Mouse (Mus musculus) embryonic facial prominence, embryonic 11.5 days (tissue): ENCODE results near the gene Taf4. TPM values are rescaled to one million over a fixed set of nuclear protein-coding genes. Genes with fewer than 3 reads are reported as not detected.

ENCODE experiments used
- ATAC-seq: fragments of 200-750 bp; cut with Nextera tagmentation; replicated peaks from 2 replicates; pipeline ENCODE4 v1.8.0; 2017; ENCODE audit warnings: low read depth; ENCODE audit not compliant: insufficient number of reproducible peaks, low FRiP score, low TSS enrichment
- DNase-seq: peaks from one replicate; pipeline ENCODE4 v3.0.0-alpha.2; 2015; ENCODE audit warnings: low spot score
- H3K27ac ChIP-seq: fragments of 300-500 bp; sonication (generic); replicated peaks from 2 replicates; pipeline ENCODE4 v1.5.1; 2014; ENCODE audit warnings: mild to moderate bottlenecking, low read depth, low read length, control low read depth
- H3K27me3 ChIP-seq: fragments of 300-500 bp; sonication (generic); 2 replicates; pipeline ENCODE4 v1.6.1; 2014; ENCODE audit warnings: mild to moderate bottlenecking, low read length, moderate library complexity, mixed read lengths; ENCODE audit not compliant: control insufficient read depth, insufficient read depth
- H3K36me3 ChIP-seq: fragments of 300-500 bp; sonication (generic); replicated peaks from 2 replicates; pipeline ENCODE4 v1.6.1; 2014; ENCODE audit warnings: low read depth, mild to moderate bottlenecking, low read length, moderate library complexity, mixed read lengths; ENCODE audit not compliant: control insufficient read depth, insufficient read depth
- H3K4me1 ChIP-seq: fragments of 300-500 bp; sonication (generic); 2 replicates; pipeline ENCODE4 v1.6.1; 2014; ENCODE audit warnings: low read length, mixed read lengths; ENCODE audit not compliant: control insufficient read depth, insufficient read depth
- H3K4me2 ChIP-seq: fragments of 300-500 bp; sonication (generic); 2 replicates; pipeline ENCODE4 v1.6.1; 2014; ENCODE audit warnings: low read depth, mild to moderate bottlenecking, control low read depth, low read length, moderate library complexity
- H3K4me3 ChIP-seq: fragments of 300-500 bp; sonication (generic); 2 replicates; pipeline ENCODE4 v1.5.1; 2014; ENCODE audit warnings: low read depth, low read length, control low read depth
- H3K9ac ChIP-seq: fragments of 300-500 bp; sonication (generic); replicated peaks from 2 replicates; pipeline ENCODE4 v1.6.1; 2014; ENCODE audit warnings: mild to moderate bottlenecking, control low read depth, low read length
- H3K9me3 ChIP-seq: fragments of 300-500 bp; sonication (generic); replicated peaks from 2 replicates; pipeline ENCODE4 v1.6.1; 2016; ENCODE audit warnings: mild to moderate bottlenecking, low read length, inconsistent platforms, mixed read lengths; ENCODE audit not compliant: control insufficient read depth
- WGBS: fragments of 180-500 bp; shearing (Covaris S2); extraction: QIAGEN DNeasy Blood & Tissue Kit; methylation state at CpG from one replicate; pipeline ENCODE4 v1.1.7; 2014; 5-methylcytosine and 5-hydroxymethylcytosine counted together
- polyA plus RNA-seq: library from polyadenylated mRNA; unstranded; fragments of >200 nt; fragmentation: Nextera tagmentation; extraction: Ambion mirVana; gene quantifications from 2 replicates; pipeline ENCODE4 v1.2.1, GENCODE M21; 2014

Taf4 gene
- polyA plus RNA-seq, 1 experiment from 2014 or later, result 4.4 TPM

- Histone ChIP-seq H3K4me2 (no peak overlapping the region), H3K36me3 (no peaks in the 10 kb centered on the region), H3K9me3 (no peaks in the 10 kb centered on the region), H3K9ac (no peak overlapping the region), H3K27me3 (no peaks in the 10 kb centered on the region; the same call in 1 of the 2 replicates), H3K4me1 (no peaks in the 10 kb centered on the region), H3K4me3 (no peak overlapping the region), H3K27ac (no peak overlapping the region)
- WGBS, result 91% methylated on average over 9 of the region's 9 CpGs
- no peak for DNase-seq
- ATAC-seq, result no peak
These were observed 42.1 kb upstream of the Taf4 start for GRCm38 (mm10) chr2:180018573-180018972.

GRCm38 (mm10) chr2:180017632-180018031, 41.2 kb upstream of the Taf4 start:
- Histone ChIP-seq H3K4me3 (no peak overlapping the region), H3K36me3 (no peaks in the 10 kb centered on the region), H3K4me1 (no peaks in the 10 kb centered on the region), H3K4me2 (no peak overlapping the region), H3K9ac (no peak overlapping the region), H3K27me3 (no peaks in the 10 kb centered on the region), H3K9me3 (no peaks in the 10 kb centered on the region), H3K27ac (no peak overlapping the region)
- DNase-seq (no peak), ATAC-seq (no peak)
- 67% methylated on average over 4 of the region's 4 CpGs for WGBS

GRCm38 (mm10) chr2:180013686-180014085, 37.2 kb upstream of the Taf4 start:
- H3K36me3 ChIP-seq, result no peaks in the 10 kb centered on the region
- H3K27ac ChIP-seq, result no peak overlapping the region
- H3K4me1 ChIP-seq, result no peaks in the 10 kb centered on the region
- DNase-seq, result no peak
- 82% methylated on average over 7 of the region's 7 CpGs for WGBS
- no peaks in the 10 kb centered on the region for H3K27me3 ChIP-seq
- no peak overlapping the region for H3K4me2 ChIP-seq
- no peaks in the 10 kb centered on the region for H3K9me3 ChIP-seq
- H3K9ac ChIP-seq, result no peak overlapping the region
- H3K4me3 ChIP-seq, result no peak overlapping the region
- ATAC-seq, result no peak

DNA sequence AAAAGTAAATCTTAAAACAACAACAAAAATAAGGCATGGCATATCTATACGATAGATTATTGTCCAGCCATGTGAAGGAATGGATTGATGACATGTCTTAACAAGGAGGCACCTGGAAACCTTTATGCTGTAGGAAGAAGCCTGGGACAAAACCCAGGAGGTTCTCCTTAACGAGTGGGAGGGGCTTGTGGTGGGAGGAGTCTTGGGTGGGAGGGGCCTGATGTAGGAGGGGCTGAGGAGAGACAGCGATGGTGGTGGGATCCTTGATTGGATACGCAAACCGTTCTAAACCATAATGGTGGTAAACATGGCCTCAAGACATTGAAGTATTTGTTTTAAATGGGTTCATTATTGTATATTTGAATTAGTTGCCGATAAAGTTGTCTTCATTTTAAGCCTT, 34.9 kb upstream of the Taf4 start:
- Histone ChIP-seq H3K4me3 (no peak overlapping the region), H3K4me2 (no peak overlapping the region), H3K4me1 (no peaks in the 10 kb centered on the region), H3K27me3 (no peaks in the 10 kb centered on the region; the same call in 1 of the 2 replicates), H3K9me3 (no peaks in the 10 kb centered on the region), H3K9ac (no peak overlapping the region), H3K36me3 (no peaks in the 10 kb centered on the region), H3K27ac (no peak overlapping the region)
- 84% methylated on average over 6 of the region's 6 CpGs for WGBS
- ATAC-seq (no peak), DNase-seq (no peak)

- Histone ChIP-seq H3K9me3 (no peaks in the 10 kb centered on the region), H3K27me3 (no peaks in the 10 kb centered on the region; the same call in 1 of the 2 replicates), H3K4me3 (no peak overlapping the region), H3K4me1 (no peaks in the 10 kb centered on the region), H3K9ac (no peak overlapping the region), H3K36me3 (no peaks in the 10 kb centered on the region), H3K27ac (no peak overlapping the region), H3K4me2 (no peak overlapping the region)
- WGBS, result 92% methylated on average over 7 of the region's 7 CpGs
- ATAC-seq (no peak), DNase-seq (no peak)
These were observed 34.2 kb upstream of the Taf4 start for GRCm38 (mm10) chr2:180010686-180011085.

GRCm38 (mm10) chr2:180006352-180007017, 30.0 kb upstream of the Taf4 start:
- no peak overlapping the region for H3K9ac ChIP-seq
- H3K4me1 ChIP-seq, result no peaks in the 10 kb centered on the region
- H3K9me3 ChIP-seq, result no peaks in the 10 kb centered on the region
- DNase-seq, result no peak
- H3K4me3 ChIP-seq, result no peak overlapping the region
- H3K27ac ChIP-seq, result no peak overlapping the region
- WGBS, result 49% methylated on average over 9 of the region's 9 CpGs
- ATAC-seq, result no peak
- no peaks in the 10 kb centered on the region; the same call in 1 of the 2 replicates for H3K27me3 ChIP-seq
- no peak overlapping the region for H3K4me2 ChIP-seq
- H3K36me3 ChIP-seq, result no peaks in the 10 kb centered on the region

DNA sequence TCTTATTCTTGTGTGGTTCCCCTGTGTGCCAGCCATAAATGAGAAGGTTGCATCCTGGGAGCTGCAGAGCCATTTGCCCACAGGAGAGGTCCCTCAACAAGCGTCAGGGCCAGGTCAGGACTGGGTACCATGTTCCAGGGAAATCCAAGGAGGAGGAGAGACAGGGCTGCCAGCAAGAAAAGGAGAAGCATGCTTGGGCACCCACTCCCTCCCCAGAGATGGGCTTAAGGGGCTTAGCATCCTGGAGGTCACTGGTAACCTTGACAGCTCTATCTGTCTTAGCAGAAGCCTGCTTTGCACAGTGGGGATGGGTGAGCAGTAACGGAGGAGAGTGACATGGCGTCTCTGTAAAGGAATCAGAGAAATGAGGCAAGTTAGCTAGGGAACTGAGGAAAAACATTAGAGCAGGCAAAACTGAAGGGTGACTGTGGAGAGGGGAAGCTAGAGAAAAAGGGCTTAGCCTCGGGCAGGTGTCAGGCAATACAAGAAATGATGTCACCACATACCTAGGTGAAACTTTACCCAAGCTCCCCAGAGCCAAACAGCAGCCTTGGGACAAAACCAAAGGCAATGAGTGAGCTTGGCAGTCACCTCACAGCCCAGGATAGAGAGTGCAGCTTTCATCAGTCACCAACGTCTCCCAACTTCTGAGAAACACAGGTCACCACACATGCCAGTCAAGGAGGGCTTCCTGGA, 29.4 kb upstream of the Taf4 start:
- H3K4me3 ChIP-seq, result no peak overlapping the region
- no peaks in the 10 kb centered on the region for H3K4me1 ChIP-seq
- H3K27ac ChIP-seq, result no peak overlapping the region
- 60% methylated on average over 5 of the region's 5 CpGs for WGBS
- H3K36me3 ChIP-seq, result no peaks in the 10 kb centered on the region
- no peak overlapping the region for H3K9ac ChIP-seq
- no peak overlapping the region for H3K4me2 ChIP-seq
- no peaks in the 10 kb centered on the region for H3K9me3 ChIP-seq
- no peaks in the 10 kb centered on the region; the same call in 1 of the 2 replicates for H3K27me3 ChIP-seq
- DNase-seq, result no peak
- no peak for ATAC-seq

DNA sequence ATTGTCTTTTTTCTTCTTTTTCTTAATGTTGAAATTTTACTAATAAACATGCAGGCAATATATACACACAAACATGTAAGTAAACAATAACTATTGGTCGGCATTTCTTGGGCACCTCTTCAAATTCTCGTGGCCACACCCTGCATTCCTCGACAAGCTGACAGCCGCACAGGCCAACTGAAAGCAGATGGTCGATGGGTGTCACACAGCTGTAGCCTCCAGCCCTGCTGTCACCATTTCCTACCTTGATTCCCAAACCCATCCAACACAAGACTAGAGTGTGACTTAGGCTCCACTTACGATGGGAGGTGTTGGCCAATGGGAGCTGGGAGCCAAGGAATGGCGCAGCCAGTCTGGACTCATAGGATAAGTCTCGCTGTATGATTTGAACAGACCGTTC, 25.2 kb upstream of the Taf4 start:
- Histone ChIP-seq H3K9ac (no peak overlapping the region), H3K36me3 (no peaks in the 10 kb centered on the region), H3K4me1 (no peaks in the 10 kb centered on the region), H3K9me3 (no peaks in the 10 kb centered on the region), H3K27me3 (no peaks in the 10 kb centered on the region), H3K4me3 (no peak overlapping the region), H3K4me2 (no peak overlapping the region), H3K27ac (no peak overlapping the region)
- ATAC-seq (no peak), DNase-seq (no peak)
- WGBS, result 88% methylated on average over 9 of the region's 9 CpGs
